Mouse (Mus musculus) kidney, postnatal 10 days (tissue): ENCODE data around the gene Pard6b.

Experiments
- DNase-seq: peaks from one replicate; pipeline ENCODE4 v3.0.0; 2021; ENCODE audit warnings: mixed read lengths

Gene Pard6b

GRCm38 (mm10) chr2:168063712-168064111 is 17.1 kb upstream of the Pard6b start:
- DNase-seq: no peak

GRCm38 (mm10) chr2:168065511-168065910 is 15.3 kb upstream of the Pard6b start:
- DNase-seq: no peak

GRCm38 (mm10) chr2:168066783-168067182 is 14.0 kb upstream of the Pard6b start:
- DNase-seq: no peak

- DNase-seq: no peak
Measured at GRCm38 (mm10) chr2:168070425-168070824, 10.4 kb upstream of the Pard6b start.

- peak; percentile 68 for DNase-seq
Measured at GRCm38 (mm10) chr2:168072436-168073131, 8.2 kb upstream of the Pard6b start.

DNA sequence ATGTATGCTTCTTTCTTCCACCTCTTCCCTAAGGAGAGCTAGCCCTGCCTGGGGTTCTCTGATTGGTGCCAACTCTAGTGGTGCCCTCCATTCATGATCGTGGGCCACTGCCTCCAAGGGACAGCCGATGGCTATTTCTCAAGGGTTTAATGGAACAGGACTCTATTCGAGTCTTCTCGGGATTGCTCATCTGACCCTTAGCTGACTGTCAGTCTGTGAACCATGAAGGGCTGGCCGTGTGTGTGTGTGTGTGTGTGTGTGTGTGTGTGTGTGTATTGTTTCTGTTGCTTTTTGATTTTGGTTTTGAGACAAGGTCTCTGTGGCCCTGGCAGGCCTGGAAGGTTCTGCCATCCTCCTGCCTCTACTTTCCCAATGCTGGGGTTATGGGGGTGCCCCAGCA is 7.1 kb upstream of the Pard6b start:
- no peak for DNase-seq

GRCm38 (mm10) chr2:168074457-168074856 is 6.3 kb upstream of the Pard6b start:
- no peak for DNase-seq

DNA sequence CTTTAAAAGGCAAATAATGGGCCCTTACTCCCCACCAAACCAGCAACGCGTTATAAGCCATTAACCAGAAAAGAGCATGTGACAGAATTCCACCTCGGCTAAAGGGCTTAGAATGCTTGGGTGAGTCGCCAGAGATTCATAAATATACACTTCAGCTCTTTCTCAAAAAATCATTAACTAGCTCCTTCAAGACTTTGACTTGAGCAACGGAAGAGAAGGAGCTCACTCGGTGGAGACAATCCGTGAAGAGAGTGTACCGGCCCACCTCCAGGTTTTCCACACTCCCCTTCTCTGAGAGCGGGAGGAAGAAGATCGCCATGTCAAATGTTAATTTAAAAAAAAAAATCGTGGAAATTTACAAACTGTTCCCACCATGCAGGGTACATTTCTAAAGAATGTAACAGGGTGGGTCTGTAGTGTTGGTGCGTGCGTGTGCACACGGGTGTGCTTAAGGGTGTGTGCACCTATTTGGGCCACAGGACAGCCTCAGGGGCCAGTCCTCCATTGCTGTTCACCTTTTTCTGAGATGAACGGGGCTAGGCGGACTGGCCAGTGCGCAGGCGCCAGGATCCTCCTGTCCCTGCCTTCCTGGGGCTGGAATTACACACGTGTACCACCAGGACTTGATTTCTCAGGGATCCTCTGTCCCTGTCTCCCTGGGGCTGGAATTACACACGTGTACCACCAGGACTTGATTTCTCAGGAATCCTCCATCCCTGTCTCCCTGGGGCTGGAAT is 3.8 kb upstream of the Pard6b start:
- peak; percentile 70 for DNase-seq

- peak; percentile 85 for DNase-seq
Measured at GRCm38 (mm10) chr2:168078107-168078830, 2.5 kb upstream of the Pard6b start.

DNA sequence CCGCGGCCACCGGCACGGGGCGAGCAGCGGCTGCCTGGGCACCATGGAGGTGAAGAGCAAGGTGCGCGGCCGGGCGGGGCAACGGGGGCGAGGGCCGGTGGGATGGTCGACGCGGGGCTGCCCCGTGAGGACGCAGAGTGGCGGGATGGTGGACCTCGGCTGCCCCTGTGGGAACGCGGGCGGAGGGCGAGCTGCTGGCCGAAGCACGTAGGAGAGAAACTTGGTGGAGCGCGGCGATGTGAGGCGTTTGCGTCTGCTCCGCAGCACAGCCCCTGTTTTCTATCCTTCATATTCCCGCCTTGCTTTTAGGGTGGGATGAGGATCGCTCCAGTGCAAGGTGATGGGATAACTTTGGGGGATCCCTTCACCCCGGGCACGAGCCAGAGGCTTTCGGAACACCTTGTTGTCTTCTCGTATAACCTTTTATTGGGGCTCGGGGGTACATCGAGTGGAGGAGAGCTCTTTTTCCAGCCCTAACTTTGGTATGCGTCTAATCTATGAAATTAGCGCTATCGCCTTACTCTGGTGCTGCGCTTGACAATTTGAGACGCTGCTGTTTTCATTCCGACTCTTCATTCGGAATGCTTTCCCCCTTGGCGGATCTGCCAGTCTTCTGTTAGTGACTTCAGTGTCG is 612 bp downstream of the Pard6b start:
- DNase-seq: no peak

DNA sequence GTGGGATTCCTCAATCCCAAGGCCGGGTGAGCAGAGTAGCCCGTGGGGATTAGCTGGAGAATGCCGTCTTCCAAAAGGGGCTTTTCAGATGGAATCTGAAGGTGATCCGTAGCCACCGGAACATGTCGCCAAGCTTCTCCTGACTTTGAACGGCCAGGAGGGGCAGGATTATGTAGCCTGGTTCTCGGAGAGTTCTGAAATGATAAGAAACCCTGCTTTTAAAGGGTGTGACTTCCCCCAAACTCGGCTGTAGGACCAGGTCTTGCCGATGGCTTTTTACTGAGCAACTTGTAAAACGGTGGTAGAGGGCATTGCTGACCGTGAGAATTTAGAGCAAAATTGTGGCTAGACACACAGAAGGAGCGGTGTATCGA is 1.1 kb downstream of the Pard6b start:
- DNase-seq: no peak

DNA sequence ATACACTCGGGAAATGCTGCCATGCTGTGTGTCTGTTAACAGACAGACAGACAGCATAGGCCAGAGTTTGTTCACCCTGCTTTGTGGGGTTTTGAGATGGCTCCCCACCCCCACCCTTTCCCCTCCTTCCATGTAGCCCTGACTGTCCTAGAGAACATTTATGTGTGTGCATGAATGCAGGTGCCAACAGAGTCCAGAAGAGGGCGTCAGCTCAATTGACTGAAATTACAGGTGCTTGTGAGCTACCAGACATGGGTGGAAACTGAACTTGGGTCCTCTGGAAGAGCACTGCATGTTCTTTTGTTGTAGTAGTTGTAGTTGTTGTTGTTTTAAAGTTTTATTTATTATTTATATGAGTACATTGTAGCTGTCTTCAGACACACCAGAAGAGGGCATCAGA is 2.8 kb downstream of the Pard6b start:
- no peak for DNase-seq

- no peak for DNase-seq
Measured at GRCm38 (mm10) chr2:168084228-168084627, 3.4 kb downstream of the Pard6b start.

- no peak for DNase-seq
Measured at GRCm38 (mm10) chr2:168085621-168086265, 4.9 kb downstream of the Pard6b start.

- no peak for DNase-seq
Measured at GRCm38 (mm10) chr2:168086318-168086717, 5.5 kb downstream of the Pard6b start.

- no peak for DNase-seq
Measured at GRCm38 (mm10) chr2:168086839-168087238, 6.0 kb downstream of the Pard6b start.

DNA sequence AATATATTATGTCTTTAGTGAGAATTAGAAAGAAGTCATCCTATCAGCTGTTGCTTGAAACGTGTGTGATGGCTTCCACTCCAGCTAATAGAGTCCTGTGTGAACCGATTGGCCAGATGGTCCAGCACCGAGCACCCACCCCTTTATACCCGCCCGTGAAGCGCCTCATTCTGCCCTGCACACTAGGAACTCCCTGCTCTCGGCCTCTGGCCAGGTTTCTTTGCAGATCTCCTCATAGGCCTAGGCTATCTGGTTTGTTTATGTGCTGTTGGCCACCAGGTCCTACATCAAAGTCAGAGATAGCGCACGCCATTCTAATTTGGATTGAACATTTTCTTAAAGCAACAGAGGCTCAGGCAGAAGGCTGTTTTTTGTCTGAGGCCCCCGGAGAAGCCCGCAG is 10.8 kb downstream of the Pard6b start:
- DNase-seq: no peak

DNA sequence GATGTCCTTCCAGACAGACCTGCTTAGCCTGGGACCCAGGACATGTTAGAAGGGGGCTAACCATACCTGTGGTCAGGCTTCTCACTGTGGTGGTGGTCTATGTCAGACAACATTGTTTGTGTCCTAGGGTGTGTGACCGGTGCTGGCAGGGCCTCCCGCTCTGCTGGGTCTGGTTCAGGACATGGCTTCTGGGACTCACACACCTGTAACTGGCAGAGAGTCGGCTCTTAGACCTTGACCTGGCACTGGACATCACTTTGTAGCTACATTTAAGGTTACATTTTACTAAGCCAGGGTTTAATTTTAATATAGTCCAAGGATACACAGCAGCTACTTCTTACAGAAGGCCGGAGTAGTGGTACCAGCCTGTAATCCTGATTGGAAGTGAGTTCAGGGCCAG is 12.3 kb downstream of the Pard6b start:
- no peak for DNase-seq

DNA sequence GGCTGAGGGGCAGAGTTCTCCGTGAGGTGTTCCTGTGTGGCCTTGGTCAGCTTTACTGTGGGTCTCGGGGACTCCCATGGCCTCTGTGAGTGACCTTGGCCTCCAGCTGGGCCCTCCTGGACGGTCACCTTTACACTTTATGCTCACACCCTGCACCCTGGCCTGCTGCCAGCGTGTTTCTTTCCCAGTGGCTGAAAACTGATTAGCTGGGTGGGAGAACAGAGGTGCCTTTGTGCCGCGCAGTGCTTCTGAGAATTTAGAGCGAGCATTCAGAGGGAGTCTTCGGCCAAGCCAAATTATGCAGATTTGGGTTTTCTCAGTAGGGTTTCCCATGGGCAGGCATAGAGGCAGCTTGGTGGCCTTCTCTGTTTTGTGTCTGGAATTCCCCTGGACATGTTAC is 14.3 kb downstream of the Pard6b start:
- peak; percentile 80 for DNase-seq

GRCm38 (mm10) chr2:168096487-168096886 is 15.7 kb downstream of the Pard6b start:
- no peak for DNase-seq

- peak; percentile 85 for DNase-seq
Measured at GRCm38 (mm10) chr2:168098040-168098439, 17.2 kb downstream of the Pard6b start.

DNA sequence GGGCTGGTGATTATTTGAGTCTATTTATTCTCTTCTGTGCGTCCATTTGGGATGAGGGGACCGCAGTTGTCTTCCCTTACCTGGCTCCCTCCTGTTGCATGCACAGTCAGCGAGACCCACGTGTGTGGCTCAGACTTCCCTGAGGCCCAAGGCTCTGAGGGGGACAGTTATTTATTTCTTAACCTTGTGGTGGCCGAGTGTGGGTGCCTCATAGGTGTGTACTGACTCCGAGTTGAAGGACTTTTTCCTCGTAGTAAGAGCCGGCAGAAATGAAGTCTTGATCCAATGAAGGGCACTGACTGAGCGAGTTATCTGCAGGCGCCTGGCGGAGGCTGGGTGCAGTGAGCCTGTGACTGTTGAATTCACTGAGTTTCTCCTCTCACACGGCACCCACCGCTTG is 19.2 kb downstream of the Pard6b start:
- DNase-seq: no peak

DNA sequence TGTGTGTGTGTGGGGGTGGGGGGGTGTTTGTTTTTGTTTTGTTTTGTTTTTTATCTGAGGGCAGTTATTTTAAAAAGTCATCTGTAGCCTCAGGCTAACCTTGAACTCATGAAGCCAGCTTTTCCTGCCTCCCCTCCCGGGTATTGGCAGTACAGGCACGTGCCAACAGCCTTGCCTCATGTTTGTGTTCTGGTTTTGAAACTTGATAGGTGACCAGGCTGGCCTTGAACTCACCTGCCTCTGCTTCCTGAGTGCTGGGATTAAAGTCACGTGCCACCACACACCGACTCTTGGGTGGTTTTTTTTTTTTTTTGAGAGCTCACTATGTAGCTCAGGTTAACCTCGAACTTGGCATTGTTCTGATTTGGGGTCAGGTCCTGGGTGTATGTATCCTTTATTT is 21.0 kb downstream of the Pard6b start:
- no peak for DNase-seq
